Mouse (Mus musculus) G1E (cell line): Measurements from ENCODE around the gene Palb2. TPM values are rescaled to one million over a fixed set of nuclear protein-coding genes. Genes with fewer than 3 reads are reported as not detected.

Experiments used
- ATAC-seq: 2 replicates; pipeline ENCODE4 v1.8.0; 2016; ENCODE audit warnings: mild to moderate bottlenecking; ENCODE audit not compliant: insufficient number of reproducible peaks, poor library complexity, low FRiP score, severe bottlenecking; ENCODE audit errors: extremely low read depth
- DNase-seq: peaks from one replicate; pipeline ENCODE4 v3.0.0; 2012; ENCODE audit warnings: low spot score
- H3K27me3 ChIP-seq: 2 replicates; pipeline ENCODE4 v1.6.1; 2012; ENCODE audit warnings: mild to moderate bottlenecking, low read length, inconsistent platforms; ENCODE audit not compliant: insufficient read depth
- H3K36me3 ChIP-seq: replicated peaks from 2 replicates; pipeline ENCODE3; 2012; ENCODE audit warnings: mild to moderate bottlenecking, inconsistent platforms
- H3K4me1 ChIP-seq: 2 replicates; pipeline ENCODE4 v1.6.1; 2012; ENCODE audit warnings: low read depth, low read length, inconsistent platforms, mixed read lengths; ENCODE audit not compliant: insufficient read depth
- H3K4me3 ChIP-seq: 2 replicates; pipeline ENCODE4 v1.5.1; 2012; ENCODE audit warnings: low read depth, mild to moderate bottlenecking, inconsistent platforms, low read length, moderate library complexity, mixed read lengths
- H3K9me3 ChIP-seq: replicated peaks from 2 replicates; pipeline ENCODE4 v1.6.1; 2012; ENCODE audit warnings: inconsistent platforms
- CTCF ChIP-seq: IDR thresholded peaks from 2 replicates; pipeline ENCODE4 v1.5.1; 2012; ENCODE audit warnings: low read depth, low read length, inconsistent platforms, mixed read lengths
- GATA1 ChIP-seq: IDR thresholded peaks from 2 replicates; pipeline ENCODE4 v1.6.1; 2012; ENCODE audit warnings: borderline replicate concordance, low read length, inconsistent platforms, mixed read lengths
- GATA2 ChIP-seq: IDR thresholded peaks from 2 replicates; pipeline ENCODE4 v1.6.1; 2012; ENCODE audit warnings: low read depth, low read length, inconsistent platforms, borderline replicate concordance
- POLR2AphosphoS5 ChIP-seq: IDR thresholded peaks from 2 replicates; pipeline ENCODE4 v1.6.1; 2012; ENCODE audit warnings: low read depth, low read length, inconsistent platforms; ENCODE audit not compliant: insufficient replicate concordance
- TAL1 ChIP-seq: conservative IDR thresholded peaks from 2 replicates; pipeline ENCODE4 v1.6.1; 2012; ENCODE audit warnings: low read depth, low read length, inconsistent platforms, mixed read lengths
- polyA plus RNA-seq: library from polyadenylated mRNA; stranded (reverse); fragments of >175 nt; gene quantifications from 2 replicates; pipeline ENCODE4 v1.2.3, GENCODE M21; 2012
- total RNA-seq, 2 experiments: library from RNA; stranded (forward) in 1 of 2; stranded (reverse) in 1 of 2; fragments of 200-1000 nt in 1 of 2; fragments of >200 nt in 1 of 2; fragmentation: Nextera tagmentation in 1 of 2; gene quantifications; 2 replicates each; pipeline ENCODE4 v1.2.3; 2014 to 2017

The Palb2 gene
- total RNA-seq (2014; fragmentation: Nextera tagmentation) (46.1 and 49.8 TPM in 2 replicates), total RNA-seq (2017) (31.0 and 41.1 TPM in 2 replicates), polyA plus RNA-seq (3.7 and 6.4 TPM in 2 replicates)

GRCm38 (mm10) chr7:122132497-122133337 is at the start of gene Palb2, which contains the start of gene Dctn5:
Gene Palb2, minus strand, starts transcription at chr7:122132985.
Gene Dctn5, plus strand, starts transcription at chr7:122133041.
- H3K4me3 ChIP-seq, result peak within 1 kb of the TSS; percentile 89
- ATAC-seq, result peak; percentile 94

GRCm38 (mm10) chr7:122180720-122181119 is 47.9 kb upstream of the Palb2 start:
- Histone ChIP-seq H3K9me3 (no peaks in the 10 kb centered on the region), H3K27me3 (peaks cover 23% of the 10 kb centered on the region), H3K4me1 (no peaks in the 10 kb centered on the region), H3K36me3 (no peaks in the 10 kb centered on the region), H3K4me3 (no peak overlapping the region)
- TF ChIP-seq POLR2AphosphoS5, result no peak
- TF ChIP-seq CTCF, result no peak
- no peak for TF ChIP-seq GATA1
- no peak for TF ChIP-seq TAL1
- no peak for TF ChIP-seq GATA2
- DNase-seq (no peak), ATAC-seq (no peak)

More at GRCm38 (mm10) chr7:122132497-122133337, at the start of gene Palb2, which contains the start of gene Dctn5:
- no peaks in the 10 kb centered on the region for H3K27me3 ChIP-seq
- peaks cover 19% of the 10 kb centered on the region for H3K4me1 ChIP-seq
- no peaks in the 10 kb centered on the region for H3K9me3 ChIP-seq
- peak; percentile 69 for DNase-seq
- peaks cover 63% of the 10 kb centered on the region for H3K36me3 ChIP-seq
- no peak for TF ChIP-seq POLR2AphosphoS5
- no peak for TF ChIP-seq GATA2
- no peak for TF ChIP-seq CTCF
- no peak for TF ChIP-seq GATA1
- TF ChIP-seq TAL1, result no peak

- ATAC-seq, result no peak
- no peak for DNase-seq
- H3K4me3 ChIP-seq, result no peak overlapping the region
- no peaks in the 10 kb centered on the region for H3K9me3 ChIP-seq
- H3K36me3 ChIP-seq, result peaks cover 48% of the 10 kb centered on the region
- TF ChIP-seq TAL1 (no peak), GATA2 (no peak), GATA1 (no peak), POLR2AphosphoS5 (no peak), CTCF (no peak)
- peaks cover 3% of the 10 kb centered on the region; the same call in 1 of the 2 replicates for H3K4me1 ChIP-seq
- H3K27me3 ChIP-seq, result peaks cover 15% of the 10 kb centered on the region
These were observed 38.8 kb upstream of the Palb2 start for GRCm38 (mm10) chr7:122171613-122172012.

GRCm38 (mm10) chr7:122170705-122171104 is 37.9 kb upstream of the Palb2 start:
- Histone ChIP-seq H3K27me3 (peaks cover 9% of the 10 kb centered on the region), H3K9me3 (no peaks in the 10 kb centered on the region), H3K4me3 (no peak overlapping the region), H3K4me1 (peaks cover 7% of the 10 kb centered on the region), H3K36me3 (peaks cover 57% of the 10 kb centered on the region)
- DNase-seq (no peak), ATAC-seq (no peak)
- no peak for TF ChIP-seq POLR2AphosphoS5
- no peak for TF ChIP-seq GATA1
- TF ChIP-seq GATA2, result no peak
- TF ChIP-seq TAL1, result no peak
- no peak for TF ChIP-seq CTCF

GRCm38 (mm10) chr7:122167203-122167602 is 34.4 kb upstream of the Palb2 start:
- ATAC-seq (no peak), DNase-seq (no peak)
- Histone ChIP-seq H3K4me3 (no peak overlapping the region), H3K36me3 (peaks cover 88% of the 10 kb centered on the region), H3K27me3 (no peaks in the 10 kb centered on the region), H3K4me1 (peaks cover 18% of the 10 kb centered on the region), H3K9me3 (no peaks in the 10 kb centered on the region)
- TF ChIP-seq GATA2 (no peak), POLR2AphosphoS5 (no peak), GATA1 (no peak), TAL1 (no peak), CTCF (no peak)

GRCm38 (mm10) chr7:122163766-122164165 is 31.0 kb upstream of the Palb2 start:
- TF ChIP-seq CTCF, result no peak
- TF ChIP-seq GATA2, result no peak
- TF ChIP-seq TAL1, result no peak
- TF ChIP-seq GATA1, result no peak
- no peak for TF ChIP-seq POLR2AphosphoS5
- H3K36me3 ChIP-seq, result peaks cover 79% of the 10 kb centered on the region
- H3K27me3 ChIP-seq, result no peaks in the 10 kb centered on the region
- peaks cover 44% of the 10 kb centered on the region for H3K4me1 ChIP-seq
- DNase-seq, result no peak
- no peak for ATAC-seq
- H3K9me3 ChIP-seq, result no peaks in the 10 kb centered on the region
- H3K4me3 ChIP-seq, result no peak overlapping the region
